Mouse (Mus musculus) bone marrow macrophage, adult 2 months (primary cell): ENCODE data around the gene Umad1.

Experiments
- CTCF ChIP-seq: IDR thresholded peaks from 2 replicates; pipeline ENCODE4 v1.5.1; 2012; ENCODE audit warnings: low read depth, mild to moderate bottlenecking, low read length, moderate library complexity
- POLR2A ChIP-seq: IDR thresholded peaks from 2 replicates; pipeline ENCODE4 v1.6.1; 2012; ENCODE audit warnings: mild to moderate bottlenecking, low read depth, low read length, borderline replicate concordance

DNA sequence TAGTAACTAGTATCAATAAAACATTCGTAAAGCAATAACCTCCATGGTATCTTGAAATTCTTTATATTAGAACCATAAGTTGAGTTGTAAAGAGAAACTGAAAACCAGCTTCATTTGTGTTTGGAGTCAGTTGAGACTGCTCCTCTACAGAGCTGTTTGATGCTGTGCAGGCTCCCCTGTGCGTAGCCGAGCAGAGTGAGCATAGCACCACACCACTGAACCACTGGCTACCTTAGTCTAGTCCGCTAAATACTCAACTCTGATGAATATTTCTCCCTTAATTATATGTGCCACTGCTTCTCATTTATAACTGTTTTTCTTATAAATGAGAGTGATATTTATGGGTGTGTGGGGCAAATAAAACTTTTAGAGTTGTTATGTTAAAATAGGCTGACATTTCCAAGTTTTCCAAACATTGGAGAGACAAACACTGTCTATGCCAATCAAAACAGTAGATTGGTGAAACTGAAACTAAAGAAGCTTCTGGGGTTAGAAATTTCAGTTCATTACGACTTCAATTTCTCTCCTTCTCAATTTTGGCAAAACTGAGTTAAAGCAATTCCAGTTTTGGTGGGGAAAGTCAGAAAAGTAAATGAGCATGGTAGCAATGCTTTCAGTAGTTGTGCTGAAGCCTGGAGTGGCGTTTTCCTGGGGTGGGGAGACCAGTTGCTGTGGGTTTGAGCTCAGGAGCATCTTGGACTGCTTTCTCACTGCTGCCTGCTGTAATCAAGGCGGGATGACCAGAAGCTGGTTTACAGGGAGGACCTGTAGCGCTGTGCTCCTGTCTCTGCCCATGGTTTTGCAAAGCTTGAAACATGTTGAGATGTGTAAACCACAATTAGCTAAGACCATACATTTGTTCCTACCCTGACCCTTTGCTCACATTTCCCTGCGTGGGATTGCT, 77.7 kb downstream of the Umad1 start:
- TF ChIP-seq CTCF (no peak), POLR2A (no peak)
